Mouse (Mus musculus): ENCODE measurements around the gene Il27ra. TPM values are rescaled to one million over a fixed set of nuclear protein-coding genes. Genes with fewer than 3 reads are reported as not detected.

The Il27ra gene
- polyA plus RNA-seq (2012; ENCODE audit: insufficient read depth, insufficient read length, low replicate concordance, missing spikeins) = not detected in 2 replicates

DNA sequence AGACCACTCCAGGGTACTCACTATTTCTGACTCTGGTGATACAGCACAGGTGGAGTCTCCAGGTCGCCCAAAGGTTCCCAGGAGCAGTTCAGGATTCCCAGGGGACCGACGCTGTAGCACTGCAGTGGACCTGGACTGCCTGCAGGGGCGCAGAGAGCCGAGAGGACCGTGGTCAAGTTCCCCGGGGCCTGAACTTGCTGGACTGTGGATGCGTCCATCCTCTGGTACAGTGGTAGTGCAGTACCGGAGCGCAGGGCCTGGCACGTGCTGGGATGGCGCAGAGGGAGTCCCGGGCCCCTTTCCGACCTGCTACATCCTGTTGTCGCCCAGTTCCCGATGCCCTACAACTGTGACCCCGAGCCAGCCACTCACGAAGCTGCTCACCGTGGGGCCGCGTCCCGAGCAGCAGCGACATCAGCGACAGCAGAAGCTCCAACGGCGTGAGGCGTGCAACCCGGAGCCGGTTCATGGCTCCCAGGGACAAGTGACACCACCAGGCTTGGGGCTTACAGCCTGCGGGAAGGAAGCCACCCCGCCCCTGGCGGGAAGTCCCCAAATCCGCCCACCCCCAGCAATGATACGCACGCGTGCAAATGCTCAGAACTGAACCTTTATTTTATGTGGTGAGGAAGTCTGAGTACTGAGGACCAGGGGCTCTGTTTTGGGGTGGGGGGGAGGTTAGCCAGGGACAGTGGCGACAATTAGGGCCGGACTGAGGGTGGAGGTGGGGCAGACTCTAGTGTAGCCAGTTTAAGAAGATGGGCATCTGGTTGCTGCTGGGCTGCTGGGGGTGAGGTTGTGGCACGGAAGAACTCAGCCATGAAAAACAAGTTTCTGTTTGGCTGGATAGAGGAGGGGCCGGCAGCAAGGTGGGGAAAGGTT is at the start of gene Il27ra:
Il27ra (minus strand) TSS at position 524 of the 882 bp plus-strand sequence.
- WGBS = 5% methylated on average over 40 of the region's 40 CpGs
- no peak within 1 kb of the TSS for H3K27ac ChIP-seq (ENCODE audit: insufficient read depth, low read depth, low read length)
- peaks cover 15% of the 10 kb centered on the region for H3K4me1 ChIP-seq (ENCODE audit: control insufficient read depth, insufficient read depth, low read length)
- H3K4me3 ChIP-seq (ENCODE audit: insufficient read depth, low read depth, low read length) = peak within 1 kb of the TSS; percentile 41
- TF ChIP-seq CTCF (IDR thresholded peaks at IDR 0.05; ENCODE audit: insufficient read depth, low read depth, low read length) (peak; percentile 41; the same call in 1 of the 2 replicates), POLR2A (IDR thresholded peaks at IDR 0.05; ENCODE audit: insufficient read depth, low read depth, low read length) (no peak)

DNA sequence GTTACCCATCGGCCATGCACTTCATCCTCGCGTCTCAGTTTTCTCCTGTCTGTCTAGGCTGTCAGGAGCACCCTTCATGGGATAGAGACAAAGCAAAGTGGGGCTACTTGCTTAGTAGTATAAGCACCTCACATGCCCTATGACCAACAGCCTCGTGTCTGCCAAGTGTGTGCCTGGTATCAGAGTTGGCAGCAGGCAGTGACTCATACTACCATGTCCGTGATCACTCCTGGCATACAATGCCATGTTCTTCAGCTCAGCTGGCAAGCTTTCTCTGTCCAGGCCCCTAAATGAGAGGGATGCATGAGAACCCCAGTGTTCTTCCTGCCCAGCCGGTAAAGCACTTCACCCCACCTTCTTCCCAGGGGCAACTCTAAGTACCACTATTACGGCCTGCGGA is 48.2 kb upstream of the Il27ra start:
- Histone ChIP-seq H3K4me3 (ENCODE audit: insufficient read depth, low read depth, low read length) (no peak overlapping the region), H3K27ac (ENCODE audit: insufficient read depth, low read depth, low read length) (no peak overlapping the region), H3K4me1 (ENCODE audit: control insufficient read depth, insufficient read depth, low read length) (peaks cover 19% of the 10 kb centered on the region)
- WGBS = 73% methylated on average over 8 of the region's 8 CpGs
- no peak for TF ChIP-seq CTCF (IDR thresholded peaks at IDR 0.05; ENCODE audit: insufficient read depth, low read depth, low read length)
- TF ChIP-seq POLR2A (IDR thresholded peaks at IDR 0.05; ENCODE audit: insufficient read depth, low read depth, low read length) = no peak

DNA sequence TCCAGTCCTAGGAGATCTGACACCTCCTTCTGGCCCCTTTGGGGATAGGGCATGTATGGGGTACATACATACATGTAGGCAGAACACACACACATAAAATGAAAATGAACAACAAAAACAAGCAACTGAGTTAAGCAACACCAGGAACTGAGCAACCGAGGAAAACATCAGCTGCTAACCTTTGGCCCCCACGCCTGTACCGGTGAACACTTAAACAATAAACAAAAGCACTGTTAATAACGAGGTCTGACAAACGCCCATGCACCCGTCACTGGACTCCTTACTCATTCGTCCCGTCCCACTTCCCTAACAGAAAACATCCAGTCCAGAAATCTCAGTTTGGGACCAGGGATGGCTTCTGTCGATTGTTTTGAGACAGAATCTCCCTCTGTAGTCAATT is 46.9 kb upstream of the Il27ra start:
- Histone ChIP-seq H3K27ac (ENCODE audit: insufficient read depth, low read depth, low read length) (no peak overlapping the region), H3K4me3 (ENCODE audit: insufficient read depth, low read depth, low read length) (no peak overlapping the region), H3K4me1 (ENCODE audit: control insufficient read depth, insufficient read depth, low read length) (peaks cover 26% of the 10 kb centered on the region)
- WGBS = 50% methylated on average over 9 of the region's 9 CpGs
- no peak for TF ChIP-seq CTCF (IDR thresholded peaks at IDR 0.05; ENCODE audit: insufficient read depth, low read depth, low read length)
- TF ChIP-seq POLR2A (IDR thresholded peaks at IDR 0.05; ENCODE audit: insufficient read depth, low read depth, low read length) = no peak

DNA sequence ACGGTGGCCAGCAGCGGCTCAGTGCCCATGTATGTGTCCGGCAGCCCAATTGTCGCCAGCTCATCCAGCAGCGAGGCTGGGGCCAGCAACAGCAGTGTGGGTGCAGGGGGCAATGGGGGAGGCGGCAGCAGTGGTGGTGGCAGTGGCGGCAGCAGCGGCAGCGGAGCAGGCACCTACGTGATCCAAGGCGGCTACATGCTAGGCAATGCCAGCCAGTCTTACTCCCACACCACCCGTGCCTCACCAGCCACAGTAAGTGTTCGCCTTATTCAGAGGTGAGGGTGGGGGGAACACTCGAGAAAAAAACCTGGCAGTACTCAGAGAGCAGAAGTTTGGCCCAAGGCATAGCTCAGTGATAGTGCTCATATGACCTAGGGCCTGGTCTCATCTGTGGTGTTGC is 45.4 kb upstream of the Il27ra start:
- Histone ChIP-seq H3K27ac (ENCODE audit: insufficient read depth, low read depth, low read length) (no peak overlapping the region), H3K4me1 (ENCODE audit: control insufficient read depth, insufficient read depth, low read length) (peaks cover 28% of the 10 kb centered on the region), H3K4me3 (ENCODE audit: insufficient read depth, low read depth, low read length) (no peak overlapping the region)
- TF ChIP-seq CTCF (IDR thresholded peaks at IDR 0.05; ENCODE audit: insufficient read depth, low read depth, low read length) = no peak
- no peak for TF ChIP-seq POLR2A (IDR thresholded peaks at IDR 0.05; ENCODE audit: insufficient read depth, low read depth, low read length)
- 81% methylated on average over 14 of the region's 14 CpGs for WGBS

DNA sequence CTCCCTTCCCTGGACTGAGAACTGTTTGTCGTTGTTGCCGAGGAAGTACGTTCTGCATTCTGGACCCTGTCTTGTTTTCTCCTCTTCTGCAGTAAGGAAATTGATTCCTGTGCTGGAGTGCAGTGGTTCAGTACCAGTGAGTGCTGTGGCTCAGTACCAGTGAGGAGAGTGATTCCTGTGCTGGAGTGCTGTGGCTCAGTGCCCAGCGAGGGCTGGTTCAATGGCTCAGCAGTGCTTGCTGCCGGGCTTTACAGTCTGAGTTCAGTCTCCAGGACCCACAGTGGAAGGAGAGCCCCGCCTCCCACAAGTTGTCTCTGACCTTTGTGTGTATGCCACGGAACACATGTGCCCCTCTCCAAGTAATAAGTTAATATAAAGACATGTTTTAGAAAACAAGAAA is 44.8 kb upstream of the Il27ra start:
- Histone ChIP-seq H3K4me3 (ENCODE audit: insufficient read depth, low read depth, low read length) (no peak overlapping the region), H3K27ac (ENCODE audit: insufficient read depth, low read depth, low read length) (no peak overlapping the region), H3K4me1 (ENCODE audit: control insufficient read depth, insufficient read depth, low read length) (peaks cover 28% of the 10 kb centered on the region)
- WGBS = 90% methylated on average over 7 of the region's 7 CpGs
- TF ChIP-seq POLR2A (IDR thresholded peaks at IDR 0.05; ENCODE audit: insufficient read depth, low read depth, low read length) (no peak), CTCF (IDR thresholded peaks at IDR 0.05; ENCODE audit: insufficient read depth, low read depth, low read length) (no peak)

DNA sequence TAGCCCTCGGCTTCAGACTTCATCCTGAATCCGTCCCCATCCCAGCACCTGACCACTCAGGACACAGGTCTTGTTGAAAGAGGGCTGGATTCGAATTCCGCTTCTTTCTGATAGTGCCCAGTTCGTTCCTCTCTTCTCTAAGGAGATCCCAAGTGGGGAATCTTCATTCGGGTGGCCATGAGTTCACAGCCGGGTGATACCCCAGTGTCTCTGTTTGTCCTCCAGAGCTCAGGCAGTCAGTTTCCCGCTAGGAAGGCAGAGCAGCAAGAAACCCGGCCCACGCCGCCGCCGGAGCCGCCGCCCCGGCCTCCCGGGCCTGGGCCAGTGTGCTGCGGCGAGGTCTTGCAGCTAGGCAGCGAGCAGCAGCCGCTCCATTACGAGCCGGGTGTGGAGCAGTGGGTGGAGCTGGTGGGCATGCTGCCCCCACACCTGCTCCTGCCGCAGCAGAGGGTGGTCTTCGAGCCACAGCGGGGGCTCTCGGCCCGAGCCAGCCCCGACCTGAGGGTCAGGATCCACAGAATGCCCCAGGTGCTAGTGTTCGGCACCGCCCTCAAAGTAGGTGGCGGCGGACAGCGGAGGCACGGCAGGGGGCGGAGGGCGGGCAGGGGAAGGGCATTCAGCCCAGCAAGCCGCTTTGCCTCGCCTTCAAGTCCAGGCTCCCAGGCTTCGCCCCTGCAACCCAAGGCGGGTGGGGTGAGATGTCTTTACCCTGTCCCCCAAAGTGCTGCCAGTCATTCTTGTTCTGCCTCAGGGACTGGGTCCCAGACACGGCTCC is 42.1 kb upstream of the Il27ra start:
- 55% methylated on average over 41 of the region's 42 CpGs for WGBS
- TF ChIP-seq POLR2A (IDR thresholded peaks at IDR 0.05; ENCODE audit: insufficient read depth, low read depth, low read length) = no peak
- TF ChIP-seq CTCF (IDR thresholded peaks at IDR 0.05; ENCODE audit: insufficient read depth, low read depth, low read length) = no peak
- no peak overlapping the region for H3K4me3 ChIP-seq (ENCODE audit: insufficient read depth, low read depth, low read length)
- H3K4me1 ChIP-seq (ENCODE audit: control insufficient read depth, insufficient read depth, low read length) = peaks cover 20% of the 10 kb centered on the region
- H3K27ac ChIP-seq (ENCODE audit: insufficient read depth, low read depth, low read length) = no peak overlapping the region

DNA sequence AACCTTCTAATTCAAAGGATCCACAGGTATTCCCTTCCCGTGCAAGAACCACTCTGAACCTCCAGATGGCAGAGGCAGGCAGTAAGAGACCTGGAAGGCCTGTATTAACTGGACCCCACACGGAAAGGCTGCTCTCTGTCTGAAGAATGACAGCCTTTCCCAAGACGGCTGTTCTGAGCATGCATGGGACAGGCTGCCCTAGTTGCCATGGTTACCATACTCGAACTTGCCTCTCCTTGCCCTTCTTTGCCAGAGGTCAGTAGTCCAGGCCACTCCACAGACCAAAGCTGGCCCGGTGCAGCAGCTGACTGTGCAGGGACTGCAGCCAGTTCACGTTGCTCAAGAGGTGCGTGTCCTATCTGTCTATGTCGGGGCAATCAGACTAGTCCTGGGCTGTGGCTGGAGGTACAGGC is 41.4 kb upstream of the Il27ra start:
- Histone ChIP-seq H3K4me3 (ENCODE audit: insufficient read depth, low read depth, low read length) (no peak overlapping the region), H3K4me1 (ENCODE audit: control insufficient read depth, insufficient read depth, low read length) (peaks cover 20% of the 10 kb centered on the region), H3K27ac (ENCODE audit: insufficient read depth, low read depth, low read length) (no peak overlapping the region)
- TF ChIP-seq CTCF (IDR thresholded peaks at IDR 0.05; ENCODE audit: insufficient read depth, low read depth, low read length) = no peak
- no peak for TF ChIP-seq POLR2A (IDR thresholded peaks at IDR 0.05; ENCODE audit: insufficient read depth, low read depth, low read length)
- WGBS = 51% methylated on average over 8 of the region's 8 CpGs

DNA sequence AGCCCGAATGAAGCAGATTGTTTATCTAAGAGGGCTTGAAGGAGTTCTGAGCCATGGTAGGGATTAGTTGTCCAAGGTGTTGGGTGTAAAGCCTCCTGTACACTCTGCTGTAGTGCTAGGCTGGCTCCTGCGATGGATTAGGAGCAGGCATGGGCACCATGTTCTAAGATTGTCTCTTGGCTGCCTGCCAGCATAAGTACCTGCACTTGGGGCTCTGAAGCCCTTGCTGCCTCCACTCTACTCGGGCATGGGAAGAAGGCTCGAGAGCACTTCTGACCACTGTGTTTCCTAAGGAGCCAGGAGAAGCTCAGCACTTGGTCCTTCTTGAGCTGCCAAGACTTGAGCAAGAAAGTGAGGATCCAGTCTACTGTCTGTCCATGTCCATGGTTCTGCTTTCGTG is 36.8 kb upstream of the Il27ra start:
- 85% methylated on average over 5 of the region's 5 CpGs for WGBS
- TF ChIP-seq POLR2A (IDR thresholded peaks at IDR 0.05; ENCODE audit: insufficient read depth, low read depth, low read length) (no peak), CTCF (IDR thresholded peaks at IDR 0.05; ENCODE audit: insufficient read depth, low read depth, low read length) (no peak)

DNA sequence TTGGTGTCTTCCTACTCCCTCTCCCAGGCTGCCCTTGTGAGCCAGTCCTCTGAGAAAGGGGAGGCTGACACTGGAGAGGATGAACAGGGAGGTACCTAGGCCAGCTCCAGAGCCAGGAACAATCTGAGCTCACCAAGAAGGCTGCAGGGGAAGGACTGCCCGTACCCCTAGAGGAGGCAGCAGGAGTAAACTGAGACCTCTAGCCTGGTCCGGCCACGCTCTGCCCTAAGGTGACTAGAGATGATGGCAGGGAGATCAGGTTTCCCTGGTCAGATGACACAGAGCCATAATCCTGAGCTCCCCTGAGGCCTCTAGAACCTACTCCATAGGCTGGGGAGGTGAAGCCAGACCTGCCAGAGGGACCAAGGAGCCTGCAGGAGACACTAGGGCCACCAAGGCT is 34.5 kb upstream of the Il27ra start:
- H3K27ac ChIP-seq (ENCODE audit: insufficient read depth, low read depth, low read length) = no peak overlapping the region
- no peak overlapping the region for H3K4me3 ChIP-seq (ENCODE audit: insufficient read depth, low read depth, low read length)
- peaks cover 45% of the 10 kb centered on the region for H3K4me1 ChIP-seq (ENCODE audit: control insufficient read depth, insufficient read depth, low read length)
- 91% methylated on average over 3 of the region's 3 CpGs for WGBS
- TF ChIP-seq CTCF (IDR thresholded peaks at IDR 0.05; ENCODE audit: insufficient read depth, low read depth, low read length) = no peak
- TF ChIP-seq POLR2A (IDR thresholded peaks at IDR 0.05; ENCODE audit: insufficient read depth, low read depth, low read length) = no peak

More for the DNA sequence above, 36.8 kb upstream of the Il27ra start:
- Histone ChIP-seq H3K27ac (ENCODE audit: insufficient read depth, low read depth, low read length) (no peak overlapping the region), H3K4me1 (ENCODE audit: control insufficient read depth, insufficient read depth, low read length) (peaks cover 28% of the 10 kb centered on the region), H3K4me3 (ENCODE audit: insufficient read depth, low read depth, low read length) (no peak overlapping the region)
